Mouse (Mus musculus) liver, embryonic 13.5 days (tissue): ENCODE results near the gene Uqcr11. TPM values are rescaled to one million over a fixed set of nuclear protein-coding genes. Genes with fewer than 3 reads are reported as not detected.

Experiments used
- ATAC-seq: fragments of 200-750 bp; cut with Nextera tagmentation; 2 replicates; pipeline ENCODE4 v1.8.0; 2017; ENCODE audit warnings: low read depth, mild to moderate bottlenecking, moderate number of reproducible peaks, moderate library complexity
- DNase-seq: peaks from one replicate; pipeline ENCODE4 v3.0.0; 2022
- H3K27ac ChIP-seq: fragments of 300-500 bp; sonication (generic); 2 replicates; pipeline ENCODE4 v1.5.1; 2015; ENCODE audit warnings: moderate library complexity, mild to moderate bottlenecking, inconsistent platforms
- H3K27me3 ChIP-seq: fragments of 300-500 bp; sonication (generic); 2 replicates; pipeline ENCODE4 v1.6.1; 2015; ENCODE audit warnings: mild to moderate bottlenecking, inconsistent platforms
- H3K36me3 ChIP-seq: fragments of 300-500 bp; sonication (generic); 2 replicates; pipeline ENCODE4 v1.6.1; 2015; ENCODE audit warnings: mild to moderate bottlenecking, inconsistent platforms
- H3K4me1 ChIP-seq: fragments of 300-500 bp; sonication (generic); replicated peaks from 2 replicates; pipeline ENCODE4 v1.6.1; 2015; ENCODE audit warnings: inconsistent platforms
- H3K4me2 ChIP-seq: fragments of 300-500 bp; sonication (generic); 2 replicates; pipeline ENCODE4 v1.6.1; 2015; ENCODE audit warnings: inconsistent platforms, mild to moderate bottlenecking, moderate library complexity
- H3K4me3 ChIP-seq: fragments of 300-500 bp; sonication (generic); replicated peaks from 2 replicates; pipeline ENCODE4 v1.5.1; 2015; ENCODE audit warnings: mild to moderate bottlenecking, inconsistent platforms
- H3K9ac ChIP-seq: fragments of 300-500 bp; sonication (generic); 2 replicates; pipeline ENCODE4 v1.6.1; 2015; ENCODE audit warnings: mild to moderate bottlenecking, inconsistent platforms
- H3K9me3 ChIP-seq: fragments of 300-500 bp; sonication (generic); replicated peaks from 2 replicates; pipeline ENCODE4 v1.6.1; 2016; ENCODE audit warnings: inconsistent platforms
- whole genome bisulfite sequencing: fragments of 180-500 bp; shearing (Covaris S2); methylation state at CpG from one replicate; pipeline ENCODE4 v1.1.7; 2015; ENCODE audit not compliant: insufficient replicate concordance; 5-methylcytosine and 5-hydroxymethylcytosine counted together
- polyA plus RNA-seq: library from polyadenylated mRNA; unstranded; fragments of >200 nt; fragmentation: Nextera tagmentation; extraction: Ambion mirVana; gene quantifications from 2 replicates; pipeline ENCODE4 v1.2.1, GENCODE M21; 2015

Uqcr11 gene
- polyA plus RNA-seq, 1 experiment from 2014 or later = 603 TPM

GRCm38 (mm10) chr10:80415566-80415965 is 8.9 kb upstream of the Uqcr11 start:
- Histone ChIP-seq H3K36me3 (peaks cover 100% of the 10 kb centered on the region), H3K9me3 (no peaks in the 10 kb centered on the region), H3K27ac (peak overlapping the region; percentile 24; the same call in 1 of the 2 replicates), H3K9ac (peak overlapping the region; percentile 29; the same call in 1 of the 2 replicates), H3K4me3 (no peak overlapping the region), H3K4me1 (peaks cover 28% of the 10 kb centered on the region), H3K4me2 (no peak overlapping the region), H3K27me3 (no peaks in the 10 kb centered on the region)
- no peak for ATAC-seq
- 90% methylated on average over 7 of the region's 7 CpGs for WGBS
- DNase-seq = no peak

DNA sequence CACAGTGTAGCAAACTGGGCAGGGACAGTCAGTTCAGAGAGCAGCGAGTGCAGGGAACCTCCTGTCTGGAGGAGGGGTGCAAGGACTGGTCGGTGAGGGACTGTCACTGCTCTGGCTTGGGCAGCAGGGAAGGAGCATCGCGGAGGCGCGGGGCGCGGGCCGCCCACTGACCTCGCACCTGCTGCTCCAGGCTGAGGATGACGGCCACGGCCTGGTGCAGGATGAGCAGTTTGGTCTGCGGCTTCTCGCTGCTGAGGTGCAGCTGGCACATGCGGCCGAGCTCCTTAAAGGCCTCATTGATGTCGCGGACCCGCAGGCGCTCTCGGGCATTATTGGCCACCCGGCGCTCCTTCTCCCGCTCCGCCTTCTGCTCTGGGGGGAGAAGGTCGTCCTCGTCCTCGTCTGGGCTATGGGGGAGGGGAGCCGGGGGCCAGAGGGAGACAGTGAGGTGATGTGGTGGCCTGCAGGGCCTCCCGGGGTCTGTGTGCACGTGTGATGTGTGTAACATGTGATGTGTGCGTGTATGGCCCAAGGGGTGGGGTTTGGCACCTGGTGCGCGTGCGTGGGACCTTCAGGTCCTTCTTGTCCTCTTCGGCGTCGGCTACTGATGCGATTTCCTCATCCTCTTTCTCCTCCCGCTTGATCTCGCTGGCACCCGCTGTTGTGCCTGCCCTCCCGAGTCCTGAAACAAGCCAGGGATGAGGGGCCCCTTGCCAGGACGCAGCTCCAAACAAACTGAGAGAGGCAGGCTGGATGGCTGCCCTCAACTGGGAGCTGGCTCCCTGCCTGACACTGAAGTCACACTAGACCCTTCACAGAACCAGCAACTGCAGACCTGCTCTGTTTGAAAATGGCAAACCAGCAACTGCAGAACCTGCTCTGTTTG is 6.3 kb upstream of the Uqcr11 start:
- peaks cover 92% of the 10 kb centered on the region for H3K36me3 ChIP-seq
- DNase-seq (no peak), ATAC-seq (no peak)
- H3K27ac ChIP-seq = no peak overlapping the region; the same call in 1 of the 2 replicates
- H3K4me2 ChIP-seq = no peak overlapping the region
- 90% methylated on average over 44 of the region's 44 CpGs for WGBS
- no peak overlapping the region for H3K9ac ChIP-seq
- H3K4me1 ChIP-seq = peaks cover 15% of the 10 kb centered on the region
- no peak overlapping the region for H3K4me3 ChIP-seq
- H3K27me3 ChIP-seq = no peaks in the 10 kb centered on the region
- H3K9me3 ChIP-seq = no peaks in the 10 kb centered on the region

DNA sequence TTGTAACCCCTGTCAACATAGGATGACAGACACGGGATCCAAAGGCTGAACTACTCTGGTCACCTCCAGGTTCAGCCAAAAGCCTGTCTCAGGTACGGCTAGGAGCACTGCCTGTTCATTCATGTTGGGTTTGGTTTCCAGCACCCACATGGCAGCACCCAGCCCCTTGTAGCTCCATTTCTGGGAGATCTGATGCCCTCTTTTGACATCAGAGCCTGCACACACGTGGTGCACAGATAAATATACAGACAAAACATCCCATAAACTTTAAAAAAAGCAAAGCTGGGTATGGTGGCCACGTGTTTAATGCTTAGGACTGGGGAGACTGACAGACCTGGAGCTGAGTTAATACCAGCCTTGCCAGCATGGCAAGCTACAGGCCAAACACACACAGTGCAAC is 1.3 kb upstream of the Uqcr11 start:
- DNase-seq (no peak), ATAC-seq (no peak)
- Histone ChIP-seq H3K4me1 (peaks cover 53% of the 10 kb centered on the region), H3K9ac (peak overlapping the region; percentile 92), H3K27ac (peak overlapping the region; percentile 91), H3K27me3 (no peaks in the 10 kb centered on the region), H3K9me3 (no peaks in the 10 kb centered on the region), H3K36me3 (peaks cover 63% of the 10 kb centered on the region), H3K4me2 (peak overlapping the region; percentile 95), H3K4me3 (peak overlapping the region; percentile 96; the same call in 1 of the 2 replicates)
- WGBS = 31% methylated on average over 4 of the region's 4 CpGs

DNA sequence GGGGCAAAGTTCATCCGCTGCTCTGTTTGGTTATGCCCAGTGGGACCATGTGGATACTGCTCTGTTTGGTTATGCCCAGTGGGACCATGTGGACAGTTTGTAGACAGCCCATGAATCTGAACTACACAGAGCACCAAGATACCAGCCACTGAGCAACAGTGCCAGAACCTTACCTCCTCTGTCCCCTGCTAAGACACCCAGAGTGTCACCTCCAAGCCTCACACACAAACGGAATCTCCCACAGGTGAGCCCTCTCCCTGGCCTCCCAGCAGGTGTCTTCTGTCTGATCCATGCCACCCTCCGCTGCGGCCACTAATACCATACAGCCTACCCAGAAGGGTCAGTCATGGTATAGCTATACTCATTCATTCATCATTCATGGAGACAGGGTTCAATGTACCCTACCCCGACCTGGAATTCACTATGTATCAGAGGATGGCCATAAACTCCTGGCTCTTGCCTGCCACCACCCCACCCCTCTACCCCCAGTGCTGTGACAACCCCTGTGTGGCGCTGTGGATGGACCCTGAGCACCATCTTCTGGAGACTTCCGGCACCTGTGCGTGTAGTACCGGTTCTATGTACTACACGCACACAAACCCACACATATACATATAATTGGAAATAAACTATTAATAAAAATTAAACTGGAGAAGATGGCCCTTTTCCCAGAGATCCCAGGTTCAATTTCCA is 1.0 kb downstream of the Uqcr11 start:
- Histone ChIP-seq H3K4me1 (peaks cover 63% of the 10 kb centered on the region), H3K4me3 (peak overlapping the region; percentile 96), H3K9ac (peak overlapping the region; percentile 92), H3K9me3 (no peaks in the 10 kb centered on the region), H3K27me3 (no peaks in the 10 kb centered on the region), H3K4me2 (peak overlapping the region; percentile 95), H3K27ac (peak overlapping the region; percentile 91), H3K36me3 (peaks cover 62% of the 10 kb centered on the region)
- WGBS = 45% methylated on average over 10 of the region's 10 CpGs
- ATAC-seq (no peak), DNase-seq (no peak)

DNA sequence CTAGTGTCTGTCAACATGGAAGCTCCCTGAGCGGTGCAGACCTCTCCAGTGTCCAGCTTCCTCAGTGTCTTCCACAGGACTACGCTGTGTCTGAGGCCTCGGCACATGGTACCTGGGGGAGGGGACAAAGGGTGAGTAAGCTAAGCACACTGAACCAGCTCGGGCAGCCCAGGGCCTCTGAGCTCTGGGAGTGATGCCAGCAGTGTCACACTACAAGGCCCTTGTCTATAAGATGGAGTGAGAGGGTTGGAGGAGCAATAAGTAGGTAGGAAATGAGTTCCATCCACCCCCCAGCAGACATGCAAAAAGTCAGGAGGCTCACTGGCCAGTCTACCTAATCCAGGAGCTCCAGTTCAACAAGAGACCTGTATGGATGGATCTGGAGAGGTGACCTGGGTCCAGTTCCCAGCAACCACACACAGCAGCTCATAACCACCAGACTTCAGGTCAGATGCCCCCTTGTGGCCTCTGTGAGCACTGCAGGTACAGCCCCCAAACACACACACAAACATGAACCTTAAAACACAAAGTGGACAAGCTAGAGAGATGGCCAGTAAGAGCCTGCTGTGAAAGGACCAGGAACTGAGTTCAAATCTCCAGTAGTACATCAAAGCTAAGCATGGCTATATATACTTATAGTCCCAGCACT is 3.5 kb downstream of the Uqcr11 start:
- Histone ChIP-seq H3K4me2 (no peak overlapping the region), H3K4me1 (peaks cover 65% of the 10 kb centered on the region), H3K27ac (no peak overlapping the region), H3K9me3 (no peaks in the 10 kb centered on the region), H3K9ac (no peak overlapping the region), H3K4me3 (no peak overlapping the region), H3K36me3 (peaks cover 42% of the 10 kb centered on the region), H3K27me3 (no peaks in the 10 kb centered on the region)
- WGBS = 88% methylated on average over 4 of the region's 4 CpGs
- DNase-seq (no peak), ATAC-seq (no peak)

DNA sequence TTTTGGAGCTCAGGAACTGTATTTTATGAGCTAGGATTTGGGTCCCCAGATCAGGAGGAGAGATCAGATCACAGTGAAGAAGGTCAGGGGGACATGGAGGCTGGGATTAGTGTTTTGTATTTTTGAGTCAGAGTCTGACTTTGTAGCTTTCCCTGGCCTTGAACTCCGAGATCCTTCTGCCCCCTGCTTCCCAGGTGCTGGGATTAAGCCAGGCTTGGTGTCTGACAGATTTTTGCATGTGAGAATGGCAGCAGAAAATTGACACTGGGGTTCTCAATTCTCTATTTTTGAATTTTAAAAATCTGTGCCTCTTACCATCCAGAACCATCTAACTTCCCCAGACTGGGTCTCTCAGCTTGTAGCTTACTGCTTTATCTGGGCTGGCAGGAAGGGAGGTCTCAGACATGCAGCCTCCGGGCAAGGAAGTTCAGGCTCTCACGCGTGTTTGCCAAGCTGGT is 5.9 kb downstream of the Uqcr11 start:
- ATAC-seq (no peak), DNase-seq (no peak)
- WGBS = 52% methylated on average over 4 of the region's 4 CpGs
- peak overlapping the region; percentile 87 for H3K27ac ChIP-seq
- peak overlapping the region; percentile 81 for H3K9ac ChIP-seq
- H3K4me2 ChIP-seq = peak overlapping the region; percentile 89
- peaks cover 58% of the 10 kb centered on the region for H3K36me3 ChIP-seq
- H3K27me3 ChIP-seq = no peaks in the 10 kb centered on the region
- peaks cover 70% of the 10 kb centered on the region for H3K4me1 ChIP-seq
- H3K4me3 ChIP-seq = peak overlapping the region; percentile 70
- H3K9me3 ChIP-seq = no peaks in the 10 kb centered on the region

DNA sequence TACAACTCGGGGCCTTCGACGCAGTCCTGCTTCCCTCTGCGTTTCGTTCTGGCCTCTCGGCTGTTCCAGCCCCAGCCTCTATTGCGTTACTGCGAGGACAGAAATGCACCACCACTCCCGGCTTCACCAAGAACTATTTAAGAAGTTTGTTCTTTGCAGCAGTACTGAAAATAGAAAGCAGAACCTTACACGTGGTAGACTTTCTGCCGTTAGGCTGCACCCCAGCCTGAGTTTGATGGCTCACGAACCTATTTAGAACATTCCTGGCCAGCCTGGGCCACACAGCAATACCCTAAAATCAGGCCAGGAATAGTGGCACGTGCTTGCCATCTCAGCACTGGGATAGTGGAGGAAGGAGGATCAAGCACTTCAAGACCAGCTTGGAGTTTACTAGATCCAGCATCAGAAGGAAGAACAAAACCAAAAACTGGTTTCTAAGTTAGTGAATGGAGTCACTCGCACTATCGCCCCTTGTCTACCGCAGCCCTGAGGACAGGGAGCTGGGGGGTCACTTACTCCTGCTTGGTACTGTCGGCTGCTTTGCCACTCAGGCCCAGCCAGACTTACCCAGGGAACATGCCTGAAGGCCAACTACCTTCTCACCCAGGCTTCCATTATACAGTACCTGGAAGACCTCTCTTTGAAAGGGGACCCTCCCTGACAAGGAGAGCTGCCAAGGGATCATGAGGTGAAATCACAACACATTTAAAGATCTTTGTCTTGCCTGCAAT is 6.5 kb downstream of the Uqcr11 start:
- H3K4me1 ChIP-seq = peaks cover 64% of the 10 kb centered on the region
- no peaks in the 10 kb centered on the region for H3K9me3 ChIP-seq
- H3K4me3 ChIP-seq = peak overlapping the region; percentile 70
- ATAC-seq (no peak), DNase-seq (no peak)
- 13% methylated on average over 17 of the region's 17 CpGs for WGBS
- peak overlapping the region; percentile 89 for H3K4me2 ChIP-seq
- H3K27ac ChIP-seq = peak overlapping the region; percentile 87
- peak overlapping the region; percentile 81 for H3K9ac ChIP-seq
- no peaks in the 10 kb centered on the region for H3K27me3 ChIP-seq
- peaks cover 64% of the 10 kb centered on the region for H3K36me3 ChIP-seq

- Histone ChIP-seq H3K9ac (peak within 1 kb of the TSS; percentile 98), H3K9me3 (no peaks in the 10 kb centered on the region), H3K4me2 (peak within 1 kb of the TSS; percentile 98), H3K4me3 (peak within 1 kb of the TSS; percentile 88), H3K27me3 (no peaks in the 10 kb centered on the region), H3K4me1 (peaks cover 56% of the 10 kb centered on the region), H3K36me3 (peaks cover 65% of the 10 kb centered on the region), H3K27ac (peak within 1 kb of the TSS; percentile 99)
- WGBS = under 1% methylated on average over 82 of the region's 82 CpGs
- DNase-seq = peak; percentile 99
- peak; percentile 91 for ATAC-seq
Measured at GRCm38 (mm10) chr10:80399191-80399972, 7.2 kb downstream of the Uqcr11 start, which contains the start of gene Mbd3. Mbd3 (minus strand) TSS chr10:80399550.

DNA sequence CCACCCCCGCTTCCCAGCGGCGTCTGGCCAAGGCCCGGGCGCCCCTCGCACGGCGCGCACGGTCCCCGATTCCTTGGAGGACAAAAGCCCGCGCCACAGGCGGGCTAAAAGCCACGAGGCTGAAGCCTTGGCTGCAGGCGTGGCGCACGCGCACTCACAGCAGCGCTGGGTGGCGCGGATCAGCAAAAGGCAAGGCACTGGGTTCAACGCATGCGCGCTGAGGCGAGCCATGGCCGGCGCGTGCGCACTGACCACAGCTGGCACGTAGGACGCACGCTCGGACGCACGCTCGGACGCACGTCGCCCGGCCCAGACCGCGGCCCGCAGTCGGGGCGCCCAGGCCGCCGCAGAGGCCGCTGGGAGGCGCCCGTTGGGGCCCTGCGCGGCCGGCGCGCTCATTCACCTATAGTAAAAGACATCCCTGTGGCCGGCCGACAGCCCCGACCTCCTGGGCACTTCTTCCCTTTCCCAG is 7.9 kb downstream of the Uqcr11 start:
- H3K27ac ChIP-seq = peak overlapping the region; percentile 99
- ATAC-seq (peak; percentile 74), DNase-seq (peak; percentile 99)
- no peaks in the 10 kb centered on the region for H3K27me3 ChIP-seq
- peak overlapping the region; percentile 98 for H3K4me2 ChIP-seq
- WGBS = under 1% methylated on average over 59 of the region's 59 CpGs
- peak overlapping the region; percentile 98 for H3K9ac ChIP-seq
- peak overlapping the region; percentile 88 for H3K4me3 ChIP-seq
- no peaks in the 10 kb centered on the region for H3K9me3 ChIP-seq
- H3K4me1 ChIP-seq = peaks cover 50% of the 10 kb centered on the region
- peaks cover 65% of the 10 kb centered on the region for H3K36me3 ChIP-seq

GRCm38 (mm10) chr10:80398174-80398535 is 8.5 kb downstream of the Uqcr11 start:
- H3K9me3 ChIP-seq = no peaks in the 10 kb centered on the region
- H3K27ac ChIP-seq = peak overlapping the region; percentile 99
- DNase-seq = no peak
- H3K36me3 ChIP-seq = peaks cover 65% of the 10 kb centered on the region
- peak overlapping the region; percentile 88 for H3K4me3 ChIP-seq
- H3K9ac ChIP-seq = peak overlapping the region; percentile 98
- no peak for ATAC-seq
- no peaks in the 10 kb centered on the region for H3K27me3 ChIP-seq
- peak overlapping the region; percentile 98 for H3K4me2 ChIP-seq
- H3K4me1 ChIP-seq = peaks cover 47% of the 10 kb centered on the region
- WGBS = 0% methylated on average over 1 of the region's 1 CpGs
